Mouse (Mus musculus) liver, embryonic 12.5 days (tissue): ENCODE results near the gene Spg20. TPM values are rescaled to one million over a fixed set of nuclear protein-coding genes. Genes with fewer than 3 reads are reported as not detected.
A peak's percentile ranks its signal among the peaks of the same experiment; 100 is the strongest.

Source experiments
- ATAC-seq: fragments of 200-750 bp; cut with Nextera tagmentation; 2 replicates; pipeline ENCODE4 v1.8.0; 2017; ENCODE audit warnings: moderate number of reproducible peaks, mild to moderate bottlenecking, moderate library complexity
- H3K27ac ChIP-seq: fragments of 300-500 bp; sonication (generic); 2 replicates; pipeline ENCODE4 v1.5.1; 2016; ENCODE audit warnings: mild to moderate bottlenecking
- H3K27me3 ChIP-seq: fragments of 300-500 bp; sonication (generic); replicated peaks from 2 replicates; pipeline ENCODE4 v1.6.1; 2016; ENCODE audit warnings: mild to moderate bottlenecking, moderate library complexity
- H3K36me3 ChIP-seq: fragments of 300-500 bp; sonication (generic); 2 replicates; pipeline ENCODE4 v1.6.1; 2016; ENCODE audit warnings: mild to moderate bottlenecking, moderate library complexity
- H3K4me1 ChIP-seq: fragments of 300-500 bp; sonication (generic); 2 replicates; pipeline ENCODE4 v1.6.1; 2016
- H3K4me2 ChIP-seq: fragments of 300-500 bp; sonication (generic); 2 replicates; pipeline ENCODE4 v1.6.1; 2016; ENCODE audit warnings: mild to moderate bottlenecking, moderate library complexity
- H3K4me3 ChIP-seq: fragments of 300-500 bp; sonication (generic); 2 replicates; pipeline ENCODE4 v1.5.1; 2016; ENCODE audit warnings: mild to moderate bottlenecking, moderate library complexity
- H3K9ac ChIP-seq: fragments of 300-500 bp; sonication (generic); 2 replicates; pipeline ENCODE4 v1.6.1; 2016; ENCODE audit warnings: mild to moderate bottlenecking, moderate library complexity
- H3K9me3 ChIP-seq: fragments of 300-500 bp; sonication (generic); replicated peaks from 2 replicates; pipeline ENCODE4 v1.6.1; 2016; ENCODE audit warnings: mild to moderate bottlenecking, moderate library complexity
- WGBS: fragments of 180-500 bp; shearing (Covaris S2); methylation state at CpG from one replicate; pipeline ENCODE4 v1.1.7; 2016; ENCODE audit not compliant: insufficient replicate concordance; 5-methylcytosine and 5-hydroxymethylcytosine counted together
- polyA plus RNA-seq: library from polyadenylated mRNA; unstranded; fragments of >200 nt; fragmentation: Nextera tagmentation; extraction: Ambion mirVana; gene quantifications from 2 replicates; pipeline ENCODE4 v1.2.1, GENCODE M21; 2016

Gene Spg20
- polyA plus RNA-seq, 1 experiment from 2014 or later: 16.2 TPM

DNA sequence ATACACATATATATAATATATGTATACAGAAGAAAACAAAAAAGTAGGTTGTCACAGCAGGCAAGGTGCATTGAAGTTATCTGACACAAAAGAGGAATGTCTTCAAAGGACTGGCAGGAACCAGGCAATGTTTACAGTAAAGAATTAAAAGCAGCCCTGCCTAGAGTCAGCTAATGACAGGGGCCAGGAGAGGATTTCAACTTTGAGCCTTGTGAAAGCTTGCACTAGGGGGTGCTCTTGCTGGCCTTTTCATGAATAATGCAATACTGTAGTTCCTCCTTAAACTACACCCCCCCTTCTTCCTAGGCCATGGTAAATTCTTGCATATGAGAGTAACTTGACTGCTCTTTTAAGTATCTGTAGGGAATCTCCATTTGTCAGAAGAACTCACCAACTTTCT is 10.8 kb upstream of the Spg20 start:
- H3K4me2 ChIP-seq: no peak overlapping the region
- no peak overlapping the region for H3K9ac ChIP-seq
- H3K9me3 ChIP-seq: no peaks in the 10 kb centered on the region
- ATAC-seq: no peak
- no peak overlapping the region for H3K4me3 ChIP-seq
- no peaks in the 10 kb centered on the region for H3K27me3 ChIP-seq
- H3K36me3 ChIP-seq: no peaks in the 10 kb centered on the region
- H3K4me1 ChIP-seq: no peaks in the 10 kb centered on the region
- H3K27ac ChIP-seq: no peak overlapping the region

- no peak overlapping the region for H3K9ac ChIP-seq
- ATAC-seq: no peak
Observed at GRCm38 (mm10) chr3:55105372-55106023, 6.4 kb upstream of the Spg20 start.

GRCm38 (mm10) chr3:55106051-55106450 is 5.9 kb upstream of the Spg20 start:
- Histone ChIP-seq H3K4me2 (no peak overlapping the region), H3K4me1 (no peaks in the 10 kb centered on the region), H3K9ac (no peak overlapping the region), H3K4me3 (no peak overlapping the region), H3K27me3 (no peaks in the 10 kb centered on the region), H3K9me3 (no peaks in the 10 kb centered on the region), H3K27ac (no peak overlapping the region), H3K36me3 (no peaks in the 10 kb centered on the region)
- WGBS: 78% methylated on average over 17 of the region's 17 CpGs
- no peak for ATAC-seq

More at GRCm38 (mm10) chr3:55105372-55106023, 6.4 kb upstream of the Spg20 start:
- Histone ChIP-seq H3K9me3 (no peaks in the 10 kb centered on the region), H3K4me2 (no peak overlapping the region), H3K36me3 (no peaks in the 10 kb centered on the region), H3K4me3 (no peak overlapping the region), H3K27ac (no peak overlapping the region), H3K4me1 (no peaks in the 10 kb centered on the region), H3K27me3 (no peaks in the 10 kb centered on the region)
- WGBS: 61% methylated on average over 14 of the region's 14 CpGs

DNA sequence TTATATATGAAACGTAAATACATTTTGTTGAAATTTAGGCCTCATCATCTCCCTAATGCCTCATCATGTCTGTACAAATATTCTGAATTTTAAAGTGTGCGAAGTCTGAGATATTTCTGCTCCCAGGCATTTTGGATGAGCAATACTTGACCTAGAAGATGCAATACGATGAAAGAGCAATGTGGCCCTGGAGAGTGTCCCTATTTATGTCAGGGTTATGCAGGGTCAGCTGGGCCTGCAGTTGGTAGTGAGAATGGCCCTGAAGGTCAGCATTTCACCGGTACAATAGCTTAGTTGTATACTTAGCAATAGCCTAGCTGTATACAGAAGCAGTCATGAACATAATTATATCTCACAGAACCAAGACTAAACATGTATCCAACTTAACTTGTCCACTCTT is 2.8 kb upstream of the Spg20 start:
- WGBS: 76% methylated on average over 4 of the region's 4 CpGs

DNA sequence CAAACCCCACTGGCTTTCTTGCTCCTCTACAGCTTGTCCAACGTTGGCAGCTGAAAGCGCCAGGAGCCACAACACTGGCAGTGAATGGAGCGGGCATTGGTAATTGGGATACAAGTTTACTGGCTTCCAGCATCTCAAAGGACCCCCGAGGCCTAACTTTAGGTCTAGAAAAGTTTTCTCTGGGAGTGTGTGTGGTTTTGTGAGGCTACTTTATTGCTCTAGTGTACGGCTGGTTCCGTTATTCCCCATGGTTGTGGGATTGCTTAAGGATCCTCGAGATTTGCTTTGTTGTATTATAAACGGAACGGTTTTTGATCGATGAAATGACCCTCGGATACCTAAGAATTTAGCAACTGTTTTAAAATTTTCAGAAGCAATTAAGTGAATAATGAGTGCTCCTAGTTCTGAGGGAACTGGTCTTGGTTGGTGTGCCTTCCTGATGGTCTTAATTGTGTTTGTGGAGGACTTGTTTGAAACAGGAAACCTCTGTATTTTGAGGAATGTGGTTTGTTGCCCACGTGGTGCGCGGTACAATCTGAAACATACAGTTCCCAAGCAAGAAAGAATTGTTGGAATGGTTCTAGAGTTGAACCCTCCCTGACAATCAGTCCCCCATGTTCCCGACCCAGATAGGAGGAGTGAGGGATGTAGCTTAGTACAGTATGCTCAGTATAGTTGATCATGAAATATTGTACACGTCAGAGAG is 955 bp downstream of the Spg20 start:
- H3K4me2 ChIP-seq: peak overlapping the region; percentile 80
- peaks cover 28% of the 10 kb centered on the region for H3K4me1 ChIP-seq
- ATAC-seq: no peak; the same call in 1 of the 2 replicates
- H3K4me3 ChIP-seq: peak overlapping the region; percentile 78
- no peaks in the 10 kb centered on the region for H3K27me3 ChIP-seq
- H3K9ac ChIP-seq: peak overlapping the region; percentile 84
- peaks cover 13% of the 10 kb centered on the region for H3K36me3 ChIP-seq
- H3K27ac ChIP-seq: peak overlapping the region; percentile 59; the same call in 1 of the 2 replicates
- no peaks in the 10 kb centered on the region for H3K9me3 ChIP-seq
- 36% methylated on average over 16 of the region's 16 CpGs for WGBS

More for the DNA sequence above, 2.8 kb upstream of the Spg20 start:
- H3K9me3 ChIP-seq: no peaks in the 10 kb centered on the region
- no peak overlapping the region for H3K27ac ChIP-seq
- no peaks in the 10 kb centered on the region for H3K36me3 ChIP-seq
- no peaks in the 10 kb centered on the region for H3K27me3 ChIP-seq
- H3K9ac ChIP-seq: no peak overlapping the region
- ATAC-seq: no peak
- H3K4me2 ChIP-seq: no peak overlapping the region
- peaks cover 19% of the 10 kb centered on the region for H3K4me1 ChIP-seq
- H3K4me3 ChIP-seq: no peak overlapping the region

- no peaks in the 10 kb centered on the region for H3K27me3 ChIP-seq
- no peak overlapping the region for H3K4me3 ChIP-seq
- WGBS: 60% methylated on average over 7 of the region's 7 CpGs
- ATAC-seq: no peak
- peak overlapping the region; percentile 13; the same call in 1 of the 2 replicates for H3K4me2 ChIP-seq
- no peak overlapping the region for H3K27ac ChIP-seq
- H3K36me3 ChIP-seq: peaks cover 30% of the 10 kb centered on the region
- H3K9ac ChIP-seq: peak overlapping the region; percentile 22; the same call in 1 of the 2 replicates
- H3K9me3 ChIP-seq: no peaks in the 10 kb centered on the region
- H3K4me1 ChIP-seq: peaks cover 28% of the 10 kb centered on the region
Observed at GRCm38 (mm10) chr3:55114313-55115065, 2.6 kb downstream of the Spg20 start.

GRCm38 (mm10) chr3:55115071-55115470 is 3.2 kb downstream of the Spg20 start:
- 41% methylated on average over 1 of the region's 1 CpGs for WGBS

GRCm38 (mm10) chr3:55115989-55116388 is 4.1 kb downstream of the Spg20 start:
- no peak overlapping the region for H3K4me2 ChIP-seq
- H3K27ac ChIP-seq: no peak overlapping the region
- H3K36me3 ChIP-seq: peaks cover 39% of the 10 kb centered on the region
- H3K27me3 ChIP-seq: no peaks in the 10 kb centered on the region
- no peak overlapping the region for H3K9ac ChIP-seq
- no peak for ATAC-seq
- no peak overlapping the region for H3K4me3 ChIP-seq
- 78% methylated on average over 8 of the region's 8 CpGs for WGBS
- H3K4me1 ChIP-seq: peaks cover 28% of the 10 kb centered on the region
- no peaks in the 10 kb centered on the region for H3K9me3 ChIP-seq

More at GRCm38 (mm10) chr3:55115071-55115470, 3.2 kb downstream of the Spg20 start:
- H3K27me3 ChIP-seq: no peaks in the 10 kb centered on the region
- no peak overlapping the region for H3K27ac ChIP-seq
- H3K36me3 ChIP-seq: peaks cover 32% of the 10 kb centered on the region
- no peak overlapping the region for H3K4me2 ChIP-seq
- H3K9me3 ChIP-seq: no peaks in the 10 kb centered on the region
- no peak overlapping the region for H3K9ac ChIP-seq
- H3K4me1 ChIP-seq: peaks cover 28% of the 10 kb centered on the region
- no peak overlapping the region for H3K4me3 ChIP-seq
- ATAC-seq: no peak

- Histone ChIP-seq H3K4me1 (peaks cover 6% of the 10 kb centered on the region; the same call in 1 of the 2 replicates), H3K27me3 (no peaks in the 10 kb centered on the region), H3K27ac (no peak overlapping the region), H3K9ac (no peak overlapping the region), H3K4me2 (no peak overlapping the region), H3K4me3 (no peak overlapping the region), H3K9me3 (no peaks in the 10 kb centered on the region), H3K36me3 (peaks cover 68% of the 10 kb centered on the region)
- 74% methylated on average over 6 of the region's 6 CpGs for WGBS
- no peak for ATAC-seq
Observed at GRCm38 (mm10) chr3:55119275-55119898, 7.5 kb downstream of the Spg20 start.

DNA sequence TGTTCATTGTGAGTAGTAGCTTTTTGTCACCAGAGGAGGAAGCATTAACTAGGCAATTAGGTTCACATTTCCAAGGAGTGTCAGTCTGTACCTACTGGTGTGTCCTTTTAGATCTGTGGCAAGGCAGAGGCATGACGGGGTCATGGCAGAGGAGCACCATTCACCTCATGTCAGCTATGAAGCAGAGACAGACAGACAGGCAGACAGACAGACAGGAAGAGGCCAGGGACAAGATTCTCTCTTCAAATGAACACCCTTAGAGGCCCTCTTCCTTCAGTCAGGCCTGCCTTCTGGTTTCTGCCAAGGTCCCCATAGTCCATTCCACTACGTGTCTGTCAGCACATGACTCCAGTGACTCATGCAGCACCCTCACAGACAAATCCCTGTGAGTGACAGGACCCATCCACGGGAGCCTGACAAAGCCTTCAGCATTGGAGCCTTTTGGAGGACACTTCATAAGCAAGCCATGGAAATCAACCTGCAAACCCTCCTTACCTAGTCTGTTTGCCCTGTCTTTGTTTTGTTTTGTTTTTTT is 10.5 kb downstream of the Spg20 start:
- H3K27me3 ChIP-seq: no peaks in the 10 kb centered on the region
- H3K4me1 ChIP-seq: no peaks in the 10 kb centered on the region
- peaks cover 84% of the 10 kb centered on the region for H3K36me3 ChIP-seq
- no peaks in the 10 kb centered on the region for H3K9me3 ChIP-seq
- no peak overlapping the region for H3K9ac ChIP-seq
- H3K27ac ChIP-seq: no peak overlapping the region
- H3K4me2 ChIP-seq: no peak overlapping the region
- WGBS: 71% methylated on average over 3 of the region's 3 CpGs
- no peak for ATAC-seq
- H3K4me3 ChIP-seq: no peak overlapping the region

DNA sequence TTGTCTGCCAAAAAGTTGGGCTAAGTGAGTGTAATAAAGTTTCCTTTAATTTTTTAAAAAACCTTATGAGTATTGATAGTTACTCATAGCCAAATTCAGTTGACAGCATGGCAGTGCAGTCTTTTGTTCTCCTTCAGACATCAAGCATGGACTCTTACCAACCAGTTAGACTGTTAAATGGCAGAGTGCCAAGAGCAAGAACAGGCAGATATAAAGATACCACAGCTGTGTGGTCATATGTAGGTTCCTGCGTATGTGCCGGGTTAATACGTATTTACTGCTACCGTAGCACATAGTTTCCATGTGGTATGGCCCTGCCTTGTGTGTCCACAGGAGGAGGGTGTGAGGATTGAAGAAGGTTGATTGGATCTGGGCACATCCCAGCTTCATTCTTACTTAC is 11.2 kb downstream of the Spg20 start:
- H3K9me3 ChIP-seq: no peaks in the 10 kb centered on the region
- H3K4me2 ChIP-seq: no peak overlapping the region
- no peak overlapping the region for H3K4me3 ChIP-seq
- no peaks in the 10 kb centered on the region for H3K27me3 ChIP-seq
- peaks cover 84% of the 10 kb centered on the region for H3K36me3 ChIP-seq
- 86% methylated on average over 4 of the region's 4 CpGs for WGBS
- no peaks in the 10 kb centered on the region for H3K4me1 ChIP-seq
- H3K27ac ChIP-seq: no peak overlapping the region
- H3K9ac ChIP-seq: no peak overlapping the region
- no peak for ATAC-seq
